Mouse (Mus musculus): ENCODE measurements at regions not wholly inside any gene's neighbourhood (a gene's known extent, or its start where the extent isn't known, plus 50 kb on each side); places are given as distances from the start of the nearest gene placed in this dataset.

DNA sequence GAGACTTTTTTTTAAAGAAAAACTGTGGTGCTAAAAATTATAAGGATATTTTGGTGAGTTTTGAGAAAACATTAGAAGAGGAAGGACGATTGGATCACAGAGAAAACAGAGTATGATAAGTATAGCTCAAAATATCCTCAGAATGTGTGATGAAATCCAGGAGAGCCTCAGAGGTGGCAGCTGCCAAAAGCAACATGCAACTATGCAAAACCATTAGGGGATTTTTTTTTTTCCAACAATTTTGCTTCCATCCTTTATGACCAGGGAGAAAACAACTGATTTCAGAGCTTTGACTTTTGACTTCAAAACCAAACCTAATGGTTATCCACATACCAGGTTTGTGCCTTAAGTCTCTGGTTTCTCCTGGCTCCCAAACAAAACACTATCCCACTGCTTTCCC is 267.4 kb upstream of the Erbb4 start:
- DNase-seq = no peak

DNA sequence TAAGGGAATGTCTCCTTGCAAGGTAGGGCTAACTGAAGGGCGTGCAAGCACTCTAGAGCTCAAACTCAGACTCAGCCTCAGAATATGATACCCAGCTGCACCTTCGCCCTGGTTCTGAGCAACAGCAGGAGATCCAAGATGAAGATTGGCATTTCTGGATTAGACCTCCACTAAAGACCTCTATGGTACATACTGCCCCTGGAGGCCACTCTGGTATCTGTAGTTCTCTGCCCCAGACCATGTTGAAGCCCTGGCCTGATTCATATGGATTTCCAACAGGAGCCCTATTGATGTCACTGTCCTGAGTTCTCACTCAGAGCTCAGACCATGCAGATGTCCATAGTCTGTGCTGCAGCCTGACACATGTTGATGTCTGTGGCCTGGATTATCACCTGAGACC is 262.2 kb upstream of the Erbb4 start:
- DNase-seq = no peak

DNA sequence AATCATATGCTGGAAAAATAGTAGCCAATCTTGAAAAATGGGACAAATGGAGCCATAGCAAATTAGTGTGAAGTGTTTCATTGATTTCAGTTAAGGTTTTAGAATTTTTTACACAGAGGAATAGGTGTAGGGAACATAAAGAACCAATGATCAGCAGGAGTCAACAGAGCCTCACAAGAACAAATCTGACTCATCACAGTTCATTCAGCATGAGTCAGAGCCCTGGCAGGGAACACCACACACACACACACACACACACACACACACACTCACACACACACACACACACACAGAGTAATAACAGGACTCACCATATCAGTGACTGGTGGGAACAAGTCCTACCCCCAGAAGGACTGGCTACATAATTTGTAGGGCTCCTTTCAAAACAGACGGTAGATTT is 259.7 kb upstream of the Erbb4 start:
- no peak for DNase-seq

DNA sequence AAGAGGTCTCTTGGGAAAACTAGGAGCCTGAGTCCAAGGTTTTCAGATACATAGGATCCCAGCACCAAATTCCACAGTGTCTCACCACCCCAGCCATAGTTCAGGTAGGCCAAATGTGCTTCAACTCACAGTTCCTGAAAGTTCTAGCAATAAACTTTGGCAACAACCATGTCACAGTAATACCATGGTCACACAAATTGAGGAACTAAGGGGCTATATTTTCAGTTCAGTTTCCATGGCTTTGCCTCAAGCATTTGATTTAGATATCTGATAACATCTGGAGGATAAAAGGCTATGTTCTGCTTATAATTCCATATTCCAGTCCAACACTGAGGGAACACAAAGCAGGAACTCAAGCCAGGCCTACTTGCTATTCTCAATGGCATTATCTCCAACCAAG is 256.2 kb upstream of the Erbb4 start:
- no peak for DNase-seq

DNA sequence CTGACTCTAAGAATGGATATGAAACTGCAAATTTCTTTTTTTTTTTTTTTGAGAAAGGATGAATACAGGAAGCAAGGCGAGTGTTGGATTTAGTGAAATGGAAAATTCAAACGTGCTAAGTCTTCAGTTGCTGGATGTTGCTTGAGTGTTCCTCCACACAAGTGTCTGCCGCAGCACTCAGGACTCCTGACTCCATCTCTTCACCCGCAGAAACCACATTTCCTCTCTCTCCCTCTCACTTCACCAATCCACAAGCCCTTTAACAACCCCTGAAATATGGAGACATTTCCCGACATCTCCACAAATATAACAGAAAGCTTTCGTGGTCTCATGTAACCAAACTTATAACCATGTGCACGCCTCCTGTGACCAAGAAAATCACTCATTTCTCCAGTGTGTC is 249.7 kb upstream of the Erbb4 start:
- no peak for DNase-seq

DNA sequence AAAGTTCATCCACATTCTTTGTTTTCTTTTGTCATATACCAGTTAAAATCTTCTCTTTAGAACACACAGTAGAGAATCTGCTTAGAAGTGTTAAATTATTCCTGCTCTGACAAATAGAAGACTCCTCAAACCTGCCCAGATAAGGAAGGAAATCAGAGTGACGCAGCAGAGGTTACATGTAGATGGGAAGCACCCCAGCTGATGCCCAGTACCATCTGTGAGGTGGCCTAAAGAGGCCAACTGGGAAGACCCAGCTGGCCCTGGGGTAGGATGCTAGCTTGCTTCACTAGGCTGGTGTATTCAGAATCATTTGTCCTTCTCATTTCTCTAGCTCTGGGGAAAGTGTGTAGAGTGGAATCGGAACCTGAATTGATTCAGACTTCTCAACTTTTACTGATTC is 242.6 kb upstream of the Erbb4 start:
- no peak for DNase-seq

DNA sequence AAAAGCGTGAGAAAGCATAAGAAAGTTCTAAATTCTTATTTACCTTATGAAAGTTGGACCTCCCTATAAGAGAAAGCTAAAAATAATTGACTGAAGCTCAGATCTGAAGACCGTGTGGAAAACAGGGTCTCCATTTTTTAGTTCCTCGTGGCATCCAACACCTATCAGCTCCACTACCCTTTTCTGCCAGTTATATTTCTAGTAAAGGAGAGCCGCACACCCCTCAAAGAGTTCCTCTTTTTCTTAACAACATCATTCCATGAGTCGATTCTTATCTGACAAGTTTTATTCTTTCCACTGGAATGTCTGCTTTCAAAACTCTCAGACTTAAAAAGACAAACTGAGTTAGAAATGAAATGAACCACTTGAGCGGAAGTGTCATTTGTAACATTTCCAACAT is 242.0 kb upstream of the Erbb4 start:
- no peak for DNase-seq

DNA sequence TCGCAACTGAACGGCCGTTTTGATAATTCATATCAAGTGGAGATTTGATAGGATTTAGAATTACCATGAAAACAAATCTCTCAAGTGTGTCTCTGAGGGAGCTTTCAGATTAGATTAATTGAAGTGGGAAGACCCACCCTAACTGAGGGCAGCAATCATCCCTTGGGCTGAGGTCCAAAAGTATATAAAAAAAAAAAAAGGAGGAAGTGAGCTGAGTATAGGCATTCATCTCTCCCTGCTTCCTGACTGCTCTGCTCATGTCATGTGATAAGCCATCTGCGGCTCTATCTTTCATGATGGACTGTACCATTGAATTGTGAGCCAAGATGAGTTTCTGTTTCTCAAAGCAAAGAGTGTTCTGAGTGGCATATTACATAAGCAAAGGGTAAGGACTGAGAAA is 234.2 kb upstream of the Erbb4 start:
- DNase-seq = no peak

DNA sequence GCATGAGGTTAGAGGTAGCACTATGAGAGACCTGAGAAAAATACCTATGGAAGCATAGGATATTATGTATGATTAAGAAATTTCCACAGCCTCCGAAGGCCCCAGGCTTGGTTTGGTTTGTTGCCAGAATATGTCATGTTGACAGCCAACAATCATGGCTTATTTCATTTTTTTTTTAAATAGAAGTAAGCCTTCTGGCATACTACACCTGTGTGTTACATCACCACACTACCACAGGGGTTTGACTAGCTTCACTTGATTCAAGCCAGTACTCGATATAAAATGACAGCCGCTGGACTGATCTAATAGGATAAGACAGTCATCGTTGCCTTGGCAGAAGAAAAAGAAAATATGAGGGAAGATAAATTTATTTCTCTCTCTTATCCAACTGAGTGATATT is 232.6 kb upstream of the Erbb4 start:
- no peak for DNase-seq

DNA sequence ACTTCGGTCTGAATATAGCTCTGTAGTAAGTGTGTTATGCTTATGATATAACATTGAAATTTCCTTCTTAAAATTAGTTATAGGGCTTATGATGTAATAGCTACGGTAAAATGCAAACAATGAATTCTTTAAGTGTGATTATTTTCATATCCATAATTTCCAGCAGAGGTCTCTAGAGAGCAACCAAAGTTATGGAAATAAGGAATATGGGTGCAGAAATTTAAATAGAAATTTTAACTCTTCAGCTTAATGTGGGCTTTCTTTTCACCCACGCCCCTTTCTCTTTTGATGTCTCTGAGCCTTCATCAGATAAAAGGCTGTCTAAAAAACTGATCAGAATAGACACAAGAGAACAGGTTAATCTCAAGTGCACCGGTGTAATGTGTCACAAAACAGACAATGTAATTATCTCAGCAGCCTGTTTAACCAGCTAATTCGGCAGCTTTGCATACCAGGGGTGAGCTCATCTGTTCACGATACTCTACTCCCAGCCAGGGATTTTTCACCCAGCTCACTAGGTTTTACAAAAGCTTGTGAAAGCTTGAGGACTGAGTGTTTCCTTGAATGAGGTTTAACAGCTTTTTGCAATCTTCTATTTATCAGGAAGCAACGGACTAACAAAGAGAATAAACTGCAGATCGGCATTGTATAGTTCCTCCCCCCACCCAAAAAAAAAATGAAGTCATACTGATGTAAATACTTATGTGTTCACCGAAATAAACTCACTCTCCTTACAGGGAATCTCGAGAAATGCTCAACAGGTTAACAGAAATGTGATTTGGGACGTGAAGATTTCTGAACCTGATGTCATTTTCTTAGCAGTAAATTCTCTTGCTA is 223.8 kb upstream of the Erbb4 start:
- DNase-seq = no peak

DNA sequence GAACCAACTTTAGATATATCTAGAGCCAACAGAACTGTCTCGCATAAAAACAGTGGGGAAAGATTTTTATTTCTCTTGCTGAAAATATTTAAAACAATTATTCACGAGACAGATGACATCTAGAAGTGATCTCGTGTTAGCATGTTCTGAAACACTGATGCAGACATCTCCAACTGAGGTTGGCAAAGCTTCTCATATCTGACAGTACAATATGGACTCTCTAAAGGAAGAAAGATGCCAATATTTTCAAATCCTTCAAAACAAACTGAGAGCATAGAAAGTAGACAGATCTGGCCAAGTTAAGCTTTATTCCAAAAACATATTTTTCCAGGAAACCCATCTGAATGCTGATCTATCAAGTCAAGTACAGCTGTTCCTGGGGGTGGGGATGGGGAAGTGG is 221.5 kb upstream of the Erbb4 start:
- no peak for DNase-seq

DNA sequence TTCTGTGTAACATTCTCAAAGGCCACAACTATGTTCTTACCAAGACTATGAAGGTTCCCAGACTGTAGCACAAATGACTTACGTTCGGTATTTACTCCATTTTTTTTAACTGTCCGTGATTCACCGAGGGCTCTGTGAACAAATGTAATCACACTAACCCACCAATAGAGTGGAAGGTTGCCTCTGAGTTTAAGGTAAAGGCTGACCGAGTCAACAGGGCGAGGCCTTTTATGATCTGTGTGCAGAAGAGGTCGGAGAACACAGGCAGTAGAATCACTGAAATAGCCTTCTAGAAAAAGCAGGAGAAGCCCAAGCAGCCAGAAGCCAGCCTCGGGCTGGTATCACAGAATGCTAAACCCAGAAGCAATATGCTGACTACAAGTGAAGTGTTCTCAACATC is 218.9 kb upstream of the Erbb4 start:
- no peak for DNase-seq

DNA sequence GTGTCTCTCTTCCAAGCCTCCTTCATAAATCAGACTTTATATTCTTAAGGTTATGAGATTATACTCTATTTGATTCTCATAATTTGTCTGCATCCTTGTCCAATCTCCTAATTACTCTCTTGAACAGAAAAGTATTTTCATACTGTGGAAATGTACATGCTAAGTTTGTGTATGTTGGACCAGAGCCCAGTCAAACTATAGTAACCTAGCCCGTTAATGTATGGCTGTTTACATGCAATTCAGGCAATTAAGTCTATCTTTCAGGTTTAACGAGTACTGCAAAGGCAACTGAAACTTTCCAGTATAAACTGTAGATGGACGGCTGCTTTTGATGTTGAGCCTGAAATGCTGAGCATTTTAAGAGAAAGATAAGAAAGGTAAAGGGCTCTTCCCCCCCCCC is 211.7 kb upstream of the Erbb4 start:
- DNase-seq = no peak

DNA sequence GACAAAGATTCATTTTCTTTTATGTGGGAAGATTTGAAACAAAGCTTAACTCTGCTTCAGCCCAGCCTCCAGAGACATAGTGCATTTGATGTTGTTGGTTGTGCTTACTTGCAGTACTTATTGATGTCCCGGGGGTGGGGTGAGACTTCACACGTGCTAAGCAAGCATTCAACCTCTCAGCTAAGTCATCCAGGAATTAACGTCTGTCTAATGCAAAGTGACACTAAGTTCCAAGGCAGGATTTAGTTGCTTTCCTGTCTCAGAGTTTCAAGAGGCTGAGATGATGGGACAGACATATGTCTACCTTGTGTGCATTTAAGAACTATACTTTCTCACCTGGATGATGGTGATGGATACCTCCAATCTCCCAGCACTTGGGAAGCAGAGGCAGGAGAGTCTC is 189.0 kb upstream of the Erbb4 start:
- no peak for DNase-seq

DNA sequence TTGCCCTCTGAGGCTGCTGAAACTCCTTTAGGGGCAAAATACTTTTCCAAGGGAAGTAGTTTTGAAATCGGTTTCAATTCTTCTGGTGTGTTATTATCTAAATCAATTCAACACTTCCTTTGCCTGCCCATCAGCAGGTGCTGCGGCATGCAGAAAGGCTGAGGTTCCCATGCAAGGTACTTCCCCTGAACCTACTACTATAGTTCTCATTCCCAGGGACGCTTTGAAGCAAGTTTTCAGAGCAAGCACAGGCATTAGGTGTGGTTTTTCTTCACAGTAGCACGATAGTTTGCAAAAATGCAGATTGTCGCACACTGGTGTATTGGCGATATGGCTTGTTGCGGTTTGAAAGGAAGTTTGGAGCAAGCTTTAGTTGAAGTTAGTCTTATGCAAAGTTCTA is 183.5 kb upstream of the Erbb4 start:
- no peak for DNase-seq

DNA sequence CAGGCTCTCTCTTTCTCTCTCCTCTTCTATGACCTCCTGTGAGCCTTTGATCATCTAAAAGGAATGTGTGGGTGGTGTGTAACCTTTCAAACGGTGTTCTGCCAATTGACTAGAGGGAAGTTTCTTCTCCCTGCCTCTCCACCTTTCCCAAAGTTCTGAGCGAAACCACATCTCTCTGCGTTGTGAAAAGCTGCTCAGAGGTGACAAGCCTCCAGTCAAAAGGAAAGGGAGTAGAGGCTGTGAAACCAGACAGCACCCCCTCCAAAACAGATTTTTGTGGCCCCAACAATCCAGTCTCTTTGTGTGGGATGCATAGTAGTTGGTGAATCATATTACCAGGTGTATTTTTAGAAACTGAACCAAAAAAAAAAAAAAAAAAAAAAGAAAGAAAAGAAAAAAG is 178.5 kb upstream of the Erbb4 start:
- DNase-seq = no peak

DNA sequence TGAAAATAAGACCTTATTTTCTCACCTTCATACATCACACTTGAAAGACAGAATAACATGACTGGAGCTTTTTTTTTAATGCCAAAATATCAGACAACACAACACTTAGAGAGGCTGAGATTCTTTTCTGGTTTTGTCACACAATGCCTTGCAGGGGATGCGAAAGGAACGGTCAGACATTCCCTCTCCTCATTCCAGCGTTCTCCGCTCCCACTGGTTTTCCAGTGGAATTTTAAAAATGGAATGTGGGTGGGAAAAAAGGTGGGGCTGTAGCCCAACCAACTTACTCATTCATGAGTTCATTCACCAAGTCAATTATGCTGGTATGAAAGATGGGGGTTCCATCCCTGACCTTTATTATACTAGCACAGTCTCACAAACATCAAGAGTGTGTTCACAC is 169.6 kb upstream of the Erbb4 start:
- DNase-seq = no peak

DNA sequence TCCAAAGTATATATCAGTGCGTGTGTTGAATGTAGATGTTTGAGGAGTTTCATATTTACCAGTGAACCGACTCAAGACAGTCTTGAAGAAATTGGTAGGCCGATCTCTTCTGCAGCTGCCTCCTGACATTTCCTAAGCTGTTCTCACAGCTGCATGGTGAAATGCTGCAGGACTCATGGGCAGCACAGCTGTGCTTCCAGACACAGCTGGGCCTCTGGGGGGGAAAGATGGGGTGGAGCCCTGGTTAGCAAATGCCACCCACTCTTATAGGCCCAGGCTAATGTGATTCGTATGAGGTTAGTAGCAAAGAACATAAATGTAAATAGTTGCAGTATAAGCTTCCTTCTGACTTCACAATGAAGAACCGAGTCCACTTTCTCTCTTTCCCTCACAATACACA is 139.8 kb upstream of the Erbb4 start:
- no peak for DNase-seq

DNA sequence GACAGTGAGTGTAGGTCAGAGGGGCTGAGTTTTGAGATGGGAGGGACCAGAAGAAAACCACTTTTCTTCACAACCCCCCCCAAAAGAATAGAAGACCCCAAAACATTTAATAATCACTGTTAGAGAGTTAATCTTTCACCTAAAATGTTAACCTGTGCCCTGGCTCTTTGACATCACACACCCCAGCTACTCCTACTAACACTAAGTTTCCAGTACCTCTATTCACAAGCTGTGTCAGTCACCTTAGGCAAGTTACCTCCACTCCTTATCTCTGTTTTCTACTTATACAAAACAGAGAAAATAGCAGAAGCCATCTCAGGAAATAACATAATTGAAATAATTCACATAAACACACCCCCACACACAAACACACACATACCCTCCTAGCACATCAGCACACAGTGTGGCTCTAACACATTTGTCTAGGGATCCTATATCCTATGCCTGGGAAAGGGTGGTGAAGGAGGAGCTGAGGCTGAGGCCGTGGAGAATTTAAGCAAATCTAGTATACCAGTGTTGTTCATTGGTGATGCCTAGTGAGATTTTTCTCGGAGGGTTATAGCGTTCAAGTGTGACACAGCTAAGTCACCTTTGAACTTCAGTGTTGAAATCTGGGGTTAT is 134.5 kb upstream of the Erbb4 start:
- no peak for DNase-seq

DNA sequence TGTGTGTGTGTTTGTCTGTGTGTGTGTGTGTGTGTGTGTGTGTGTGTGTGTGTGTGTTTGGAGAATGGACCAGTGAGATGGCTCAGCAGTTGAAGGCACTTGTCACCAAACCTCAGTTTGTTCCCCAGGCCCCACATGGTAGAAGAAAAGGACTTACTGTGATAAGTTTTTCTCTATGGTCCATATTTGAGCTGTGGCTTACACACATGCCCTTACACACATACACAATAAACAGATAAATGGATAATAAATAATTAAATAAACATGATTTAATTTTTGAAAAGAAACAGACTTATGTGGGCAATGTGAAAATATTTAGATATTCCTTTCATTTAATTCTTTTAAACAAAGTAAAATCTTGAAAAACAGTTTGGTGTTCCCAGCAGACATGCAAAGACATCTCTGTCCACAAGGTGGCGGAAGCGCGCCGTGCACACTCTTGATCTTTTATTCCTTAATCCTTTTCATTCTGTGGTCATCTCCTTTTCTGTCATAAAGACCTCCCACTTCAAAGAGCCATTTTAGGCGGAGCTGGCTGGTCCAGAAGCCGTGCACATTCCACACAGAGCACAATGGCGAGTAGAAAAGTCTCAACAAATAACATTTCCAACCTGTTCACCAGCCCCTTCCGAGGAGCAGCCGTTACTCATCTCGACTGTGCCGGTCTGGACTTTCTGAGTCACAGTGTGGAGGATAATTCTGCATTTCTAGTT is 133.8 kb upstream of the Erbb4 start:
- peak; percentile 75 for DNase-seq

DNA sequence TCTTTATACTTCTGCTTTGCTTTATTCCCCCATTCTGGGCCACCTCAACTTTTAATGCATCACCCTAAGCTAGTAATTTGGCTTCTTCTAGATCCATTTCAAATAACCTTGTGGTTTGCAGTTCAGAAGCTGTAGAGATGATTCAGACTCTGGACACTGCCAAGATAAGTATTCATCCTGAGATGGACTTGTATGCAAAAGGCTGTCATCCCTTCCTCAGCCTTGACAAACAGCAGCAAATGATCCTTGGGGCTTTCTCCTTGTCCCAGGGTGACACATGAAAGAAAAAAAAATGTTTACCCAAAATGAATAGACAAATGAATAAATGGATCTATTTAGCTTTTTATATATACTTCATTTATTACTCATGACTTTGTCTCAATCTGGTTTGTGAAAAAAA is 120.0 kb upstream of the Erbb4 start:
- DNase-seq = no peak

DNA sequence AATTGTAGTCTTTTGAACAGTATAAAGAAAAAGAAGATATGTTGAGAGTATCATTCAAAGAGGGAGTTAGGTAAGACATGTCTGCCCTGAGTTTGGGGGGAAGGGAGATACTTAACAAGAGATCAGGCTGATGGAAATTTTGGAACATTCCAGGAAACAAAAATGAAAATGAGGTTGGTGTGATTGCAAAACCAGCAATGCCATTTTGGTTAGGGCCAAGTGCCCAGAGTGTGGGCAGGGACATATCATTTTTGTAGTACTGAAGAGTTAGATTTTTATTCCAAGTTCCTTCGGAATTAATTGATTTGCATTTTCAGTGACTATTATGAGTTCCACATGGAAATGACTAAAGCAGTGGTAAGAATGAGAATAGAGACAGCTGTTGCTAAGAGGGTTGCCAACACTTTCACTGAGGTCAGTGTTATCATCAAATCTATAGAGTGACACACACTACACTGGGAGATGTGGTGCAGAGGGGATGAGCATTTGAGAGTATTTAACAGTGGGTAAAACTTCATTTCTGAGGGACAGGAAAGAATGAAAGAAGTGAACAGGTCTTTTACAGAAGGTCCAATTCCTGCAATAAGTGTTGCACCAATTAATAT is 105.1 kb upstream of the Erbb4 start:
- DNase-seq = no peak

DNA sequence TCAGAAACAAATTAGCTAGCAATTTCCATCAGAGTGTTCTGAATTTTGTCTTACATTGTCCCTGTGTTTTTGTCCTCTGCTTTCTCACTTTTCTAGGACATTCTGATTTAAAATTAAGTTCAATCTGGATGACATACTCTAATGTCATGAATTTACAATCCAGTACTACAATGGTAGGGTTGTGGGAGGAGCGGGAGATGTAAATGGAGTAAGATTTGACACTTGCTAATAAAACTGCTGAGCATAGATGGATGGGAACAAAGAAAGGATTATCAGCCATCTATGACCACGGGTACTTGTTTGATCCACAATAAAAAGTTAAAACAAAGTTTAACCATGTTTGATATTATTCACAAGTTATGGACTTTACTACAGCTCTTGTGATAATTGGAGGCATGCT is 94.9 kb upstream of the Erbb4 start:
- no peak for DNase-seq

DNA sequence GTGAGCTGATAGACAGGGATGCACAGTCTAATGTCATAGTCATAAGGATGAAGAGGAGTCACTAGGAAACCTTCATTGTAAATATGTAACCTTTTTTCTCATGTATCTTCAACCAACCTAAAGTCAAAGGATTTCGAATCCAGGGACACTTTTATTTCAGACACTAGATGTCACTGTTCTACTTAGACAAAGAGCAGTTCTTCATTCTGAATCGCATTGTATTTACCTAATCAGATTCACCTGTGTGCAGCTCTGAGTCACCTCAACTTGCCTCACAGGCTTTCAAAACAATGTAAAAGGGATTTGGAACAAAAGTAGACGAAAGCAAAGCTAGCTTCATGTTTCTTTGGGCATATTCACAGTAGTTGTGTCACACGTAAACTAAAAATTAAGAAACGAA is 57.3 kb upstream of the Erbb4 start:
- no peak for DNase-seq
